Mouse (Mus musculus): Measurements from ENCODE around the gene Nt5dc2. TPM values are rescaled to one million over a fixed set of nuclear protein-coding genes. Genes with fewer than 3 reads are reported as not detected.

Gene Nt5dc2
- polyA plus RNA-seq, 1 experiment = not detected

GRCm38 (mm10) chr14:31183541-31183940, 52.7 kb downstream of the Nt5dc2 start:
- TF ChIP-seq CTCF (IDR thresholded peaks at IDR 0.05; ENCODE audit: insufficient read depth, low read depth, low read length) (no peak), POLR2A (IDR thresholded peaks at IDR 0.05; ENCODE audit: insufficient read depth, low read depth, low read length) (no peak)
- Histone ChIP-seq H3K27ac (ENCODE audit: insufficient read depth, low read depth, low read length) (no peak overlapping the region; the same call in 1 of the 2 replicates), H3K4me1 (ENCODE audit: control insufficient read depth, insufficient read depth, low read length) (no peaks in the 10 kb centered on the region), H3K4me3 (ENCODE audit: insufficient read depth, low read depth, low read length) (no peak overlapping the region)
- 84% methylated on average over 5 of the region's 5 CpGs for WGBS

DNA sequence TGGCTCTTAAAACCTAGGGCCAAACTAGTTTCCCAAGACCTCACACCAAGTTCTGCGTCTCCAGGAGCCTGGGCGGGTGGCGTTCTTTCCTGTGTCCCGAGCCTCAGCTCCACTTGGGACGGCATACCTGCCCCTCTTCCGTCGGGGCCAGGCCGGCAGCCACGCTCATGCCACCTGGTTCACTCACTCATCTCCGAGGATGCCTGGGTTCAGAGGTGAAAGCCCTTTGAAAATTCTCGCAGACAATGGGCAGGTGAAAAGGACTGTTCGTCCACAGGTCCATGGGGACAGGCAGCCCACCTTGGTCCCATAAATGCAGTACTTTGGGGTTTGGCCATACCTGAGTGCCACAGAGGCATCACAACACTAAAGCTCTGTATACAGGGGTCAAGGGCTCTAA, 53.3 kb downstream of the Nt5dc2 start:
- H3K4me3 ChIP-seq (ENCODE audit: insufficient read depth, low read depth, low read length) = no peak overlapping the region
- no peaks in the 10 kb centered on the region for H3K4me1 ChIP-seq (ENCODE audit: control insufficient read depth, insufficient read depth, low read length)
- H3K27ac ChIP-seq (ENCODE audit: insufficient read depth, low read depth, low read length) = no peak overlapping the region
- WGBS = 91% methylated on average over 12 of the region's 12 CpGs
- TF ChIP-seq POLR2A (IDR thresholded peaks at IDR 0.05; ENCODE audit: insufficient read depth, low read depth, low read length) (no peak), CTCF (IDR thresholded peaks at IDR 0.05; ENCODE audit: insufficient read depth, low read depth, low read length) (no peak)

- 65% methylated on average over 4 of the region's 4 CpGs for WGBS
- H3K27ac ChIP-seq (ENCODE audit: insufficient read depth, low read depth, low read length) = no peak overlapping the region
- TF ChIP-seq POLR2A (IDR thresholded peaks at IDR 0.05; ENCODE audit: insufficient read depth, low read depth, low read length) (no peak), CTCF (IDR thresholded peaks at IDR 0.05; ENCODE audit: insufficient read depth, low read depth, low read length) (no peak)
- H3K4me1 ChIP-seq (ENCODE audit: control insufficient read depth, insufficient read depth, low read length) = no peaks in the 10 kb centered on the region
- no peak overlapping the region for H3K4me3 ChIP-seq (ENCODE audit: insufficient read depth, low read depth, low read length)
Observed at GRCm38 (mm10) chr14:31186656-31187055, 55.8 kb downstream of the Nt5dc2 start.

Other genes starting within 250 kb of the Nt5dc2 start
- gene Itih4, start 244.6 kb upstream of the Nt5dc2 start, polyA plus RNA-seq (2012; ENCODE audit: insufficient read depth, insufficient read length, low replicate concordance, missing spikeins) = not detected in 2 replicates
- not detected in 2 replicates for gene Itih3, start 207.3 kb upstream of the Nt5dc2 start, polyA plus RNA-seq (2012; ENCODE audit: insufficient read depth, insufficient read length, low replicate concordance, missing spikeins)
- gene Itih1, start 187.8 kb upstream of the Nt5dc2 start, polyA plus RNA-seq (2012; ENCODE audit: insufficient read depth, insufficient read length, low replicate concordance, missing spikeins) = not detected in 2 replicates
- not detected in 2 replicates for gene Nek4, start 179.7 kb upstream of the Nt5dc2 start, polyA plus RNA-seq (2012; ENCODE audit: insufficient read depth, insufficient read length, low replicate concordance, missing spikeins)
- gene Glt8d1, start 129.7 kb upstream of the Nt5dc2 start, polyA plus RNA-seq (2012; ENCODE audit: insufficient read depth, insufficient read length, low replicate concordance, missing spikeins) = not detected in 2 replicates
- gene Spcs1, start 129.4 kb upstream of the Nt5dc2 start, polyA plus RNA-seq (2012; ENCODE audit: insufficient read depth, insufficient read length, low replicate concordance, missing spikeins) = not detected in 2 replicates
- gene Pbrm1, start 111.9 kb upstream of the Nt5dc2 start, polyA plus RNA-seq (2012; ENCODE audit: insufficient read depth, insufficient read length, low replicate concordance, missing spikeins) = 82.9 and 393 TPM in 2 replicates
- not detected in 2 replicates for gene Gnl3, start 111.9 kb upstream of the Nt5dc2 start, polyA plus RNA-seq (2012; ENCODE audit: insufficient read depth, insufficient read length, low replicate concordance, missing spikeins)
- not detected in 2 replicates for gene Smim4, start 2.1 kb upstream of the Nt5dc2 start, polyA plus RNA-seq (2012; ENCODE audit: insufficient read depth, insufficient read length, low replicate concordance, missing spikeins)
- gene Stab1, start 37.6 kb downstream of the Nt5dc2 start, polyA plus RNA-seq (2012; ENCODE audit: insufficient read depth, insufficient read length, low replicate concordance, missing spikeins) = not detected in 2 replicates
- gene Tnnc1, start 77.3 kb downstream of the Nt5dc2 start, polyA plus RNA-seq (2012; ENCODE audit: insufficient read depth, insufficient read length, low replicate concordance, missing spikeins) = not detected in 2 replicates
- 606 and 1,155 TPM in 2 replicates for gene Nisch, start 85.9 kb downstream of the Nt5dc2 start, polyA plus RNA-seq (2012; ENCODE audit: insufficient read depth, insufficient read length, low replicate concordance, missing spikeins)
- gene Sema3g, start 86.8 kb downstream of the Nt5dc2 start, polyA plus RNA-seq (2012; ENCODE audit: insufficient read depth, insufficient read length, low replicate concordance, missing spikeins) = not detected in 2 replicates
- gene Phf7, start 120.3 kb downstream of the Nt5dc2 start, polyA plus RNA-seq (2012; ENCODE audit: insufficient read depth, insufficient read length, low replicate concordance, missing spikeins) = not detected in 2 replicates
- not detected in 2 replicates for gene Bap1, start 120.4 kb downstream of the Nt5dc2 start, polyA plus RNA-seq (2012; ENCODE audit: insufficient read depth, insufficient read length, low replicate concordance, missing spikeins)
- not detected in 2 replicates for gene Dnah1, start 192.8 kb downstream of the Nt5dc2 start, polyA plus RNA-seq (2012; ENCODE audit: insufficient read depth, insufficient read length, low replicate concordance, missing spikeins)
- not detected in 2 replicates for gene Capn7, start 205.6 kb downstream of the Nt5dc2 start, polyA plus RNA-seq (2012; ENCODE audit: insufficient read depth, insufficient read length, low replicate concordance, missing spikeins)